Mouse (Mus musculus) ZHBTc4 (cell line): Measurements from ENCODE around the gene Gm20388.
A peak's percentile ranks its signal among the peaks of the same experiment; 100 is the strongest.

ENCODE experiments used
- DNase-seq: peaks from one replicate; pipeline ENCODE4 v3.0.0-alpha.2; 2011; ENCODE audit warnings: low read depth, low spot score

Gene Gm20388

GRCm38 (mm10) chr8:122306660-122307399, 2396.2 kb downstream of the Gm20388 start:
- no peak for DNase-seq

DNA sequence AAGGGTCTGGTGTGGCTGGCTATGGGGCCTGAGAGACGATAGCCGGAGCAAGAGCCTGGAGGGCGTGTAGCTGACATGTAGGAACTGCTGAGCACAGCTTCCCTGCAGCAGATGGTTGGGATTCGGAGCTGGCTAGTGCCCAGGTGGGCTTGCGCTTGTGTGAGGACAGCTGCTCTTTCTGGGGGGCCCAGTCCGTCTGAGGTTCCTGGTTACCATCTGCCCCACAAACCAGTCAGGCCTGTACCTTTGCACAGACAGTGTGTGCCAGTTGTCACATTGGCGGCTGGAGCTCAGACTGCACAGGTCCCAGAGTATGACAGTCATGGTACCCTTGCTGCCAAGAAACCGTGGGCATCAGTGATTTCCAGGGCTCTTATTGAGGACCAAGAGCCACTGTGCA, 2397.2 kb downstream of the Gm20388 start:
- DNase-seq: no peak

GRCm38 (mm10) chr8:122309272-122309671, 2398.6 kb downstream of the Gm20388 start:
- DNase-seq: no peak

DNA sequence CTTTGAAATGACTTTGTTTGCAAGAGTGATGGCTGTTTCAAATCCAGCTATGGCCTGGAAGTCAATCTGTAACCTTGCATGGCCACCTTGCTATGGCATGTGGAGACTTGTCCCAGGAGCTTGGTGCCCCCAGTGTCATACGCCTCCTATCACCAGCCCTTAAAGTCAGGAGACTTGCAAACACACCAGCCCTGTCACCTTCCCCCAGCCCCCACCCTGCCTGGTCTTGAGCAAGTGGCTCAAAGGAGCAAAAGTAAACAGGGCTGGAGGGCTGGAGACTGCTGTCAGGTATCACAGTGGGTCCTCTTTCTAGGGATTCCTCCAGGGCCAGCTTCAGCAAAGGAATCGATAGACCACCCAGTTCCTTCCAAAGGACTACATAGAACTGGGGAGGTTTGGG, 2400.5 kb downstream of the Gm20388 start:
- no peak for DNase-seq

DNA sequence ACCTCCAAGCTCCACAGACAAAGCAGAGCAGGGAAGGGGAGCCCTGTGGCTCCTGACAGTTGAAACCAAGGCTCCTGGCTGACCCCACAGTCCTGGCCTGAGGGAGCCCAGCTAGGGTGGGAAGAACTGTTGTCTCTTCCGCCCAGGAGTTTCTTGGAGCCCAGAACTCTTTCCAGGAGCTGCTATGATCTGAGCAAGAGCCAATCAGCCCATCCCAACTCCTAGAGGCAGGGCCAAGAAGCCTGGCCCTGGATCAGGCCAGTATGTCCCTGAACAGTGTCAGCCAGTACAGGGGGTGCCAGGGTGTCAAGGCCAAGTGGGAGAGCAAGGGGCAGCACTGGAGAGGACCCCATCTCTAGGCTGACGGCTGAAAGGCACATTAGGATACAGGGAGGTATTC, 2401.9 kb downstream of the Gm20388 start:
- no peak for DNase-seq

DNA sequence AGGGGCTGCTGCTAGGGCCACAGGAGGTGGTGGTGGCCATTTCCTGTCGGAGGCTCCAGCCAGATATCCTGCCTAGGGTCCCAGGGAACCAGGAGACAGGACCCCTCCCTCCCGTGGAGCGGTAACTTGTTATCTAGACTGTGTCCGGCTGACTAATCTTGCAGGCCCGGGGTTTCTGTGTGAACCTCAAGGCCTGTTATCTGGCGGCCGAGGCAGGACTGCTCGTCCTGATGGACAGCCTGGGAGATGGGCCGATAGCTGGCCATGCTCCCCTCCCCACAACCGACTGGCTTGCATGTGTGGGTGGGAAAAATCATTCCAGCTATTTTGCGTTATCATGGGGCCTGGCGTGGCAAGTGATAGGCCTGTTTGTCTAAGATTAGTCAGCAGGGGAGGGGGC, 2402.7 kb downstream of the Gm20388 start:
- no peak for DNase-seq

- DNase-seq: no peak
Measured at GRCm38 (mm10) chr8:122314899-122315496, 2404.4 kb downstream of the Gm20388 start.

DNA sequence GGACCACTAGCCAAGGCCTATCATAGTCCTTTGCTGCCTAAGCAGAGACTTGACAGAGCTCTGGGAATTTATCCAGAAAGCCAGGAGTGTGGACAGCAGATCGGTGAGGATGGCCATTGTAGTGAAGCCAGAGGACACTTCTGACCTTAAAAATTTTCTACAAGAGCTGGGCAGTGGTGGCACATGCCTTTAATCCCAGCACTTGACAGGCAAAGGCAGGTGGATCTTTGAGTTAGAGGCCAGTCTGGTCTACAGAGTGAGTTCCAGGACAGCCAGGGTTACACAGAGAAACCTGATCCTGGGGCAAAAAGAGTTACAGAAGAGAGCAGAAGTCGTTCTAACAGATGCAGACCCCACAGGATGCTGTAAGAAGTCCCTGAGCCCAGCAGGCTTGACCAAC, 2405.8 kb downstream of the Gm20388 start:
- DNase-seq: no peak

- no peak for DNase-seq
Measured at GRCm38 (mm10) chr8:122317918-122318475, 2407.4 kb downstream of the Gm20388 start.

DNA sequence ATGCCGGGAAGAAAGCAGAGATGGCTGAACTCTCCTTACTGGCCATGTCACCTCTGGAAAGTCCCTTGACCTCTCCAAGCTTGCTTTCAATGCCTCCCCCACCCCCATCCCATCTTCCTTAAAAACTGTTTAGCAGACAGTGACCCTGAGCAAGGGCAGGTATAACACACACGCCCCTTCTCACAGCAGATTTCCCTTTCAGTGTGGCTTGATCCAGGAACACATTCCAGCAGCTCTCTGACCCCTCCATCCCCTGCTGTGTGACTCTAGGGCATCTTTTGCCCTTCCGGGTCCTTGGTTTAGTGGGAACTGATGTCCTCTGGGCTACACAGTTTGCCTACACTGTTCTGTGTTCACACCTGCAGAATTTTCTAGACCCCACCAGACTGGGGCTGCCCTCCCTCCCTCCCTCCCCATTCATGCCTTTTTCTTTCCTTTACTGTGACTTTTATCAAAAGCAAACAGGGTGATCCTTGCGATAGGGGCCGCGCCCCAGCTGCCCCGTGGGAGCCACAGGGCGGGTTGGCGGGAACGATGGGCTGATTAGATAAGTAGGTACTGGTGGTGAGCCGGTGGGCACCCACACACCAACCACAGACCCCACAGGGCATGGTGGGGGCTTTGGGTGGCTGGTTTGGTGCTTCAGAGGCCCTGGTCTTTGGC, 2408.5 kb downstream of the Gm20388 start:
- peak; percentile 83 for DNase-seq

GRCm38 (mm10) chr8:122319708-122320075, 2409.1 kb downstream of the Gm20388 start:
- DNase-seq: peak; percentile 15

- DNase-seq: peak; percentile 69
Measured at GRCm38 (mm10) chr8:122320541-122320940, 2409.9 kb downstream of the Gm20388 start.

DNA sequence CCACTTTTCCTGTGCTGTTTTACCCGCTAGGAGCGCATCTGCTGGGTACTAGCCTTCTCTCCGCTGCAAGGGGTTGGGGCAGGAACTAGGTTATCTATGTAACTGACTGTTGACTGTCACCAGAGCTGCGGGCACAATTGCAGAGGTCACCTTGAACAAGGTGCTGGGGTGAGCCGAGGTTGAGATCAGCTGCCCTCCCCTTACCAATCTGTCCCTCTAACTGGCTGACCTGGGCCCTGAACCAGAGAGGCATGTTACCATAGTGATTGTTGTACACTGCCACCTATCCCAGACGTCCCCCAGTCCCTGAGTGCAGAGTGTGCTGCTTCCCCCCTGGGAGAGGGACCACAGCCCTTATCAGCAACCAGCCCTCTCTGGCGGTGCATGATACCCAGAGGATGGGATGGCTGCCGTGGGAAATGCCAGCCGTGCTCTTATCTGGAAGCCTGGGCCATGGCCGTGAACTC, 2410.8 kb downstream of the Gm20388 start:
- DNase-seq: no peak

DNA sequence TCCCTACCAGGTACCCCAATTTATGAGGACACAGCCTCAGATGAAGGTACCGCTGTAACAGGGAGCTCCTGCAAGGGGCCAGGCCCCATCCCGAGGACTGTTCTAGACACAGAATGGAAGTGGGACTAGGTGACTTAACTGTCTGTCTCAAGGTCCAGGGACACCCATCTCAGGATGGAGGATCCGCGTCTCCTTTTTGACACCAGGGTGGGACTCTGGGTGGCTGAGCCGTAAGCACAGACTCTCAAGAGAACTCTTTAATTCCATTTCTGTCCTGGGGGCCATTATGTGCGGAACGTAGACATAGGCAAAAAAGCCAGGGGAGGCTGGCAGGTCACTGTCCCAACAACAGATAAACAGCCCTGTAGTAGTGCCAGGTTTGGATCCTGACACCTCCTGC, 2411.5 kb downstream of the Gm20388 start:
- DNase-seq: no peak

DNA sequence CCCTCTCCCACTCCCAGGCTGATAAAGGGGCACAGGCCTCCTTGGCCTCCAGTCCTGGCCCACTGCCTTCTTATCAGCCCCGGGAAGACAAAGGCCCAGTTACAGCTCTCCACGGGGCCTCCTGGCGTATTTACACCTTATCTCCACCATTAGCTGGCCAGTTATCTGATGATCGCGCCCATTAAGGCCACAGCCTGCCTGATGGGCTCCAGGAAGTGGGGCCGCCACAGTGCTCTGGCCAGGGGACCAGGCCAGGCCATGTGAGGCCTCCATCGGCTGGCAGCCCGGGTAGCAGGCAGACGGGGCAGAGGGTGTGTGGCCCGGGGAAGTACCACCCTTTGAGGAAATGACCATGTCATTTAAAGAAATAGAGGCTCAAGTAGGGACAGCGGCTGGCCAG, 2412.2 kb downstream of the Gm20388 start:
- no peak for DNase-seq

GRCm38 (mm10) chr8:122323951-122324402, 2413.3 kb downstream of the Gm20388 start:
- peak; percentile 75 for DNase-seq

DNA sequence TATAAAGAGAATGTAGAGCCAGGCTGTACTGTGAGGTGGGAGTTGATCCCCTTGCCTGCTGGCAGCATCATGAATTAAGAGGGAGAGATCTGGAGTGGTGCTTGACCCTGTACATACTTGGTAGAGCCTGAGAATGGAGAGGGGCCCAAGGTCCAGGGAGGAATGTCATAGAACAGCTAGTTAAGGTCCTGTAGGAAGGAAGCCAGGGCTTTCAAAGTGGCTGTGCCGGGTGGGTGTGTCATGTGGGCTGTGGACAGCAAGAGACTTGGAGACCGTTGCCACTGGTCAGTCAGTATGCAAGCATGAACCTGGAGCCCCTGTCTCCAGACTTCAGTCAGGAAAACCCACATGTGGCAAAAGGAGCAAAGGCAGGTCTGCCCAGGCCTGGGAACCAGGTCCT, 2414.6 kb downstream of the Gm20388 start:
- no peak for DNase-seq

DNA sequence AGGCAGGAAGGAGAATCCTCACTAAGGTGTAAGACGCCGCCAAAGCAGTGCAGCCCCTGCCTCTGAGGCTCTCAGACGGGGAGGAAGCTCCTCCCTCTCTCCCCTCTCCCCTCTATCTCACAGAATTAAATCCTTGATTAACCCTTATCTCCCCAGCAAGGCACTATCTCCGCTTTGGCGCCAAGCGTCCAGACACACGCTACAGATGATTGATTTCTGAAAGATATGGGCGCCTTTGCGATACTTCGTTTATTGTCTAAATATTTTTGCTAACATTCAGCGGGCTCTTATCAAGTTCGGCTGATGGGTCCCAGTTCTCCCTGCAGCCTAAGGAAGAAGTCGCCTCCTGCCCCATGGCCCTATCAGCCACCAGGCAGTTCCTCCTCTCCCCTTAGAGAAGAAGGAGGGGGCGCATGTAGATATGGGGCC, 2415.5 kb downstream of the Gm20388 start:
- DNase-seq: peak; percentile 24

GRCm38 (mm10) chr8:122329072-122329471, 2418.4 kb downstream of the Gm20388 start:
- DNase-seq: no peak

DNA sequence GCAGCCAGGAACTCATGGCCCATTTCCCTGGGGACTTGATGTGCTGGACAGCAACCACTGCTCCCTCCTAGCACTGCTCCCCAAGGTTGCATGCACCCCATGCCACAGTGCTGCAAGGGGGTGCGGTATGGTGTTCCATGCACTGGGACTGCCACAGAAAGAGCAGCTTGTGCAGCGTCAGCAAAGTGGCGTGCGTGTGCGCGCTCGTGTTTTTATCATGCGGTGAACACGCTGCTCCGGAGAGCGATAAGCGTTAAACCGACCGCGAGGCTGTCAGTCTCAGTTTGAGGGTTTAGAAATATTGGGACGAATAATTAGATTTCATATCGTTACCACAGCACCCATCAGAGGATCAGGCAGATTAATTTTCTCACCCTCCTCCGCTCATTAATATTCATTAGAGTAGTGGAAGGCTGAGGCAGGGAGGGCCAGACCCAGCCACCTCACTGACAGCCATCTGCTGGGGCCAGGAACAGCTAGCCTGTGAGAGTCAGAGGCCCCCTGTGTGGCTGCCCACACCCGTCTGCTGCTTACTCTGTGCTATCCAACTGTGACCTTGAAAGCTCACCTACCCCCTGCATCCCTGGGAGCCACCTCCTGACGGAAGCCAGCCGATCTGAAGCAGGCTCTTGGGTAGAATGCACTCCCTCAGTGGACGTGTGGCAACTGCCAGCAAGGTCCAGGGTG, 2419.1 kb downstream of the Gm20388 start:
- no peak for DNase-seq

DNA sequence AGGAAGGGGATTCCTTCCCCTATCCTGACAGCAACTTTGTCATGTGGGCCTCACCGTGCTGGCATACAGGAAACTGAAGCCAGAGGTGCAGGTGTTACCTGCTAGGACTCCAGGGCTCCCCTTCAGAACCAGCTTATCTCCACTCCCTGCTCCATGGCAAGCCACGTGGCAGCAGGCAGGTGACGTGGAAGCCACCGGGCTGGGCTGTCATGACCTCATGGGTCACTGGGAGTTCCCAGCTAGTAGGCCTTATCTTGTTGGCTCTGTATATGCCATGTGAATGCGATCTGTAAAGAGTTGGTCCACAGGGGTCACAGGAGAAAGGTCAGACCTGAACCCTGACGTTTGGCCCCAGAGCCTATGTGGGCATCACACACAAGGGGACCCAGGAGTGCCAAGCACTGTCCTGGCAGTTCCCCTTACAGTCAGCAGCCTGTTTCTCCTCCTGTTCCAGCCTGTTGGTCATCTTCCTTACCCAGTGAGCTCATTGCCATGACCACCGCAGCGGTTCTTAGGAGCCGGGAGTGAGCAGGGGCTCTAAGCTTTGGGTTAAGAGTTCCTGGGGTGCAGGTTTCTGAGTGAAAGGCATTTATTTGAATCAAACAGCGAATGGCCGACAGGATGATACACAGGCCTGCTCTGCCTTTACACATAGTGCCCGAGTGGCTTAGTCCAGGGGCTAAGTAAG, 2419.9 kb downstream of the Gm20388 start:
- no peak for DNase-seq
